Mouse (Mus musculus) limb, embryonic 11.5 days (tissue): ENCODE results near the gene Sebox. TPM values are rescaled to one million over a fixed set of nuclear protein-coding genes. Genes with fewer than 3 reads are reported as not detected.
"Not testable (repeated sequence)": the region's sequence is repeated elsewhere in the genome, so short reads cannot be mapped to it uniquely, and the experiment has no call there.

ENCODE experiments used
- ATAC-seq: fragments of 200-750 bp; cut with Nextera tagmentation; 2 replicates; pipeline ENCODE4 v1.8.0; 2017; ENCODE audit warnings: low read depth; ENCODE audit not compliant: insufficient number of reproducible peaks, low FRiP score, low TSS enrichment
- DNase-seq: peaks from one replicate; pipeline ENCODE4 v3.0.0-alpha.2; 2015; ENCODE audit warnings: low spot score
- H3K27ac ChIP-seq: fragments of 300-500 bp; sonication (generic); replicated peaks from 2 replicates; pipeline ENCODE4 v1.5.1; 2014; ENCODE audit warnings: low read depth, mild to moderate bottlenecking, low read length
- H3K27me3 ChIP-seq: fragments of 300-500 bp; sonication (generic); 2 replicates; pipeline ENCODE4 v1.6.1; 2014; ENCODE audit warnings: mild to moderate bottlenecking, low read length, mixed read lengths; ENCODE audit not compliant: control insufficient read depth, insufficient read depth
- H3K36me3 ChIP-seq: fragments of 300-500 bp; sonication (generic); 2 replicates; pipeline ENCODE4 v1.6.1; 2014; ENCODE audit warnings: mild to moderate bottlenecking, low read length, moderate library complexity, mixed read lengths; ENCODE audit not compliant: control insufficient read depth, insufficient read depth
- H3K4me1 ChIP-seq: fragments of 300-500 bp; sonication (generic); 2 replicates; pipeline ENCODE4 v1.6.1; 2014; ENCODE audit warnings: low read length, mixed read lengths; ENCODE audit not compliant: control insufficient read depth, insufficient read depth
- H3K4me2 ChIP-seq: fragments of 300-500 bp; sonication (generic); 2 replicates; pipeline ENCODE4 v1.6.1; 2014; ENCODE audit warnings: low read depth, mild to moderate bottlenecking, moderate library complexity; ENCODE audit not compliant: severe bottlenecking
- H3K4me3 ChIP-seq: fragments of 300-500 bp; sonication (generic); 2 replicates; pipeline ENCODE4 v1.5.1; 2014; ENCODE audit warnings: low read depth, low read length
- H3K9ac ChIP-seq: fragments of 300-500 bp; sonication (generic); 2 replicates; pipeline ENCODE4 v1.6.1; 2014; ENCODE audit warnings: mild to moderate bottlenecking, low read length
- H3K9me3 ChIP-seq: fragments of 300-500 bp; sonication (generic); 2 replicates; pipeline ENCODE4 v1.6.1; 2016; ENCODE audit warnings: low read length; ENCODE audit not compliant: control insufficient read depth
- WGBS: fragments of 180-500 bp; shearing (Covaris S2); extraction: QIAGEN DNeasy Blood & Tissue Kit; methylation state at CpG from one replicate; pipeline ENCODE4 v1.1.7; 2014; 5-methylcytosine and 5-hydroxymethylcytosine counted together
- polyA plus RNA-seq: library from polyadenylated mRNA; unstranded; fragments of >200 nt; fragmentation: Nextera tagmentation; extraction: Ambion mirVana; gene quantifications from 2 replicates; pipeline ENCODE4 v1.2.1, GENCODE M21; 2014

Gene Sebox
- polyA plus RNA-seq, 1 experiment from 2014 or later: not detected

DNA sequence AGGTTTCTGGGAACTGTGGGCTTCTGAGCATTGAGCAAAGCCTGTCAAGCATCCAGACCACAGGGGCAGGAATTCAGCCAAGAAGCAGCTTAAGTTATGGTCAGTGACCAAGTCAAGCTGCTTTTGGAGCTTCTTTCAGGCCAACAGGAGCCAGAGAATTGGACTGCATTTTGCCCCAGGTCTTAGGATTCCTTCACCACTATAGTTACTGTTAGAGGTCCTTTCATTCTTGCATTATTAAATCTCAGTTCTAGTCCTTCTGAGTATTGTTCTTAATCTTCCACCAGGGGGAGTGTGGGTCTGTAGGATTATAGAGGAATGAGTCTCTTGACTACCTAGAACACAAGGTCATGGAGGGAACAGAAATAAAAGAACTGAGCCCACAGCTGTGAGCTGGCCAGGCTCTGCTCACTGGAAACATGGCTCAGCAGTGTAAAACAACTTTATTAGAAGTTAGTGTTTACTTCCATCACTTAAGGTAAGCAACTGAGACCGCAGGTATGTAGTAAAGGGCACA is 19.3 kb downstream of the Sebox start:
- peaks cover 44% of the 10 kb centered on the region for H3K36me3 ChIP-seq
- no peaks in the 10 kb centered on the region for H3K27me3 ChIP-seq
- 89% methylated on average over 1 of the region's 1 CpGs for WGBS
- H3K27ac ChIP-seq: no peak overlapping the region
- no peak for DNase-seq
- H3K9ac ChIP-seq: no peak overlapping the region
- H3K4me3 ChIP-seq: no peak overlapping the region
- no peak overlapping the region for H3K4me2 ChIP-seq
- no peaks in the 10 kb centered on the region for H3K4me1 ChIP-seq
- H3K9me3 ChIP-seq: no peaks in the 10 kb centered on the region
- no peak for ATAC-seq

DNA sequence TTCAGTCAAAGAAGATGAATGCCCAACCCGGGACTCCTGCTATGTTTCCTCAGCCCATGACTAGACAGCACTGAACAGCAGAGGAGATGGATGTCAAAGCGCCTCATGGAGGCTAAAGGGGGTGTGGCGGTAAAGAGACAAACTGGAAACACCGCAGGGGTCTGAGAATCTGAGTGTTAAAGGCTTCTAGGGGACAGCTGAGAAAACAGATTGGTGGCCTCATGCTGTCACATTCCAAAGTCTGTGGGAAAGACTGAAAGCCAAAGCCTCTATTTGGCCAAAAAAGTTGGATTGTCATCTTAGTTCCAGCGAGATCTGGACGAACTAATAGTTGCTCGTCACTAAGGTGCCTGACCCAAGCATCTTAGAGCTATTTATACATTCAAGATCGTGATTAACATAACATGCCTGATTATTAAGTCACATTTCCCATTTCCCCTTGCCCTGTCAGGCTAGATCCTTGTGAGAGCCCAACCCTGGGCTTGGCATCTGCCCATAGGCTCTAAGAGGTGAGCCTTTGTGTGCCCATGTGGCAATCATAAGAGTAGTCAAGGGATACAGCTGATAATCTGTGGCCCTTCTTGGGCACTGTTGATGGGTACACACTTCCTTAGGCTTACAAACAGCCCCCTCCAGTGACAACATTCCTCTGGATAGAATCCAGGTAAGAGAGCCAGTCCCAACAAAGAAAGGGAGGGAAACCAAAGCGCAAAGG is 20.2 kb downstream of the Sebox start:
- ATAC-seq: no peak
- Histone ChIP-seq H3K9me3 (no peaks in the 10 kb centered on the region), H3K36me3 (peaks cover 46% of the 10 kb centered on the region), H3K9ac (no peak overlapping the region), H3K27me3 (no peaks in the 10 kb centered on the region), H3K4me2 (no peak overlapping the region), H3K4me1 (no peaks in the 10 kb centered on the region), H3K4me3 (no peak overlapping the region), H3K27ac (no peak overlapping the region)
- DNase-seq: no peak
- 91% methylated on average over 9 of the region's 9 CpGs for WGBS

DNA sequence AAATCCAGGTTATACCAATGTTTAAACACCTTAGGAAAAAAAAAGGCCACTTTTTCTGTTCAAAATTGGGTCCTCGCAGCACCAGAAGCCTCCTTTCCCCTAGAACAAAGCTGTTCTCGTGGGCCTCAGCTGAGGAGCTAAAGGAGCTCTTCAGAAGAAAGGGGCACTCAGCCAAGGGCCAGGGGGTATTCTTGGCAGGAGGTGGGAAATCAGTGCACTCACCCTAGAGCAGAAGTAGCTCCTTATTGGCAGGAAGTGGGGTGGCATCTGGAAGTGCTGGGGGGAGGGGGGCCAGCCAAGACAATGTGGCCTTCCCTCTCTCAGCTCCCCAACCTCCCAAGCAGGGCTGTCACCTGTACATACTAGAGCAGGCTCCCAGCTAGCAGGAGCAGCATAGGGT is 21.6 kb downstream of the Sebox start:
- no peaks in the 10 kb centered on the region for H3K27me3 ChIP-seq
- H3K27ac ChIP-seq: no peak overlapping the region
- no peak overlapping the region for H3K4me2 ChIP-seq
- H3K9me3 ChIP-seq: no peaks in the 10 kb centered on the region
- DNase-seq: no peak
- WGBS: 90% methylated on average over 2 of the region's 2 CpGs
- ATAC-seq: no peak
- no peak overlapping the region for H3K4me3 ChIP-seq
- H3K4me1 ChIP-seq: no peaks in the 10 kb centered on the region
- H3K36me3 ChIP-seq: peaks cover 47% of the 10 kb centered on the region
- H3K9ac ChIP-seq: no peak overlapping the region

GRCm38 (mm10) chr11:78528714-78529113 is 25.5 kb downstream of the Sebox start:
- Histone ChIP-seq H3K36me3 (peaks cover 30% of the 10 kb centered on the region), H3K27ac (no peak overlapping the region), H3K4me3 (no peak overlapping the region), H3K4me2 (no peak overlapping the region), H3K27me3 (no peaks in the 10 kb centered on the region), H3K9ac (no peak overlapping the region), H3K9me3 (no peaks in the 10 kb centered on the region), H3K4me1 (no peaks in the 10 kb centered on the region)
- no peak for ATAC-seq
- no peak for DNase-seq
- WGBS: 85% methylated on average over 9 of the region's 9 CpGs

- 93% methylated on average over 12 of the region's 12 CpGs for WGBS
- H3K27me3 ChIP-seq: no peaks in the 10 kb centered on the region
- peaks cover 22% of the 10 kb centered on the region for H3K36me3 ChIP-seq
- no peak overlapping the region for H3K4me2 ChIP-seq
- DNase-seq: no peak
- no peaks in the 10 kb centered on the region for H3K9me3 ChIP-seq
- no peak for ATAC-seq
- H3K4me3 ChIP-seq: no peak overlapping the region
- H3K9ac ChIP-seq: no peak overlapping the region
- H3K4me1 ChIP-seq: peaks cover 3% of the 10 kb centered on the region
- H3K27ac ChIP-seq: no peak overlapping the region
Observed at GRCm38 (mm10) chr11:78530001-78530400, 26.8 kb downstream of the Sebox start.

DNA sequence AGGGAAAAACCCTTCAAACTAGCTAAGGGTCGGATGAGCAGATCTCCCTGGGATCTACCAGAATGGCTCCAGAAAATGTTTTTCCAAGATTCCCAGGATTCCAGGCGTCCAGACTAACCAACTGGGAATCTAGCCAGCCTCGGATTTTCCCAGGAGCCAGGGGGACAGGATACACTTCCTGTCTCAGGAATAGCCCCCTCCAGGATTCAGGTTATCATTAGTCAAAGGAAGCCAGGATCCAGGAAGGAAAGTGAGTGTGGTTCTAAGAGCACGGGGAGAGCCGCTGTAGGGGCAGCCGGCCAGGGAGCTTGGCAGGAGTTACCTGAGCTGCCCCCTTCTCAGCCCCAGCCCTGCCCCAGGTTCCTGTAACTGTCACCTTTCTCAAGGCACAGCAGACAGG is 27.8 kb downstream of the Sebox start:
- Histone ChIP-seq H3K4me3 (no peak overlapping the region), H3K9ac (no peak overlapping the region), H3K36me3 (peaks cover 15% of the 10 kb centered on the region), H3K27me3 (no peaks in the 10 kb centered on the region), H3K4me2 (no peak overlapping the region), H3K9me3 (no peaks in the 10 kb centered on the region), H3K27ac (0 out of 2 replicates have a peak overlapping the region, but pooled peaks have one; percentile 8), H3K4me1 (peaks cover 7% of the 10 kb centered on the region)
- ATAC-seq: no peak
- WGBS: 84% methylated on average over 6 of the region's 6 CpGs
- no peak for DNase-seq

- peaks cover 12% of the 10 kb centered on the region for H3K36me3 ChIP-seq
- H3K27me3 ChIP-seq: not testable (repeated sequence)
Observed at GRCm38 (mm10) chr11:78531515-78531914, 28.3 kb downstream of the Sebox start.

GRCm38 (mm10) chr11:78534516-78534915 is 31.3 kb downstream of the Sebox start:
- Histone ChIP-seq H3K4me3 (no peak overlapping the region), H3K36me3 (peaks cover 2% of the 10 kb centered on the region; the same call in 1 of the 2 replicates), H3K4me2 (peak overlapping the region; percentile 65; the same call in 1 of the 2 replicates), H3K27ac (no peak overlapping the region), H3K9me3 (no peaks in the 10 kb centered on the region), H3K27me3 (no peaks in the 10 kb centered on the region), H3K9ac (no peak overlapping the region), H3K4me1 (peaks cover 17% of the 10 kb centered on the region)
- no peak for DNase-seq
- WGBS: 95% methylated on average over 4 of the region's 4 CpGs
- no peak for ATAC-seq

More at GRCm38 (mm10) chr11:78531515-78531914, 28.3 kb downstream of the Sebox start:
- WGBS: 95% methylated on average over 10 of the region's 10 CpGs
- H3K4me2 ChIP-seq, H3K4me3 ChIP-seq, H3K4me1 ChIP-seq, H3K9ac ChIP-seq, H3K9me3 ChIP-seq, DNase-seq, ATAC-seq: not testable (repeated sequence)
- 0 out of 2 replicates have a peak overlapping the region, but pooled peaks have one; percentile 4 for H3K27ac ChIP-seq
